Mouse (Mus musculus) G1E (cell line): ENCODE data around the gene Xk.

Experiments used
- CTCF ChIP-seq: IDR thresholded peaks from 2 replicates; pipeline ENCODE4 v1.5.1; 2012; ENCODE audit warnings: low read depth, low read length, inconsistent platforms, mixed read lengths
- GATA1 ChIP-seq: IDR thresholded peaks from 2 replicates; pipeline ENCODE4 v1.6.1; 2012; ENCODE audit warnings: borderline replicate concordance, low read length, inconsistent platforms, mixed read lengths
- GATA2 ChIP-seq: IDR thresholded peaks from 2 replicates; pipeline ENCODE4 v1.6.1; 2012; ENCODE audit warnings: low read depth, low read length, inconsistent platforms, borderline replicate concordance
- POLR2AphosphoS5 ChIP-seq: IDR thresholded peaks from 2 replicates; pipeline ENCODE4 v1.6.1; 2012; ENCODE audit warnings: low read depth, low read length, inconsistent platforms; ENCODE audit not compliant: insufficient replicate concordance

GRCm38 (mm10) chrX:9303455-9303854, 30.9 kb downstream of the Xk start:
- TF ChIP-seq CTCF = no peak
- TF ChIP-seq POLR2AphosphoS5 = no peak
- TF ChIP-seq GATA1 = no peak
- TF ChIP-seq GATA2 = no peak
